Mouse (Mus musculus) pancreas, adult 10 weeks (tissue): ENCODE results near the gene Arf4. TPM values are rescaled to one million over a fixed set of nuclear protein-coding genes. Genes with fewer than 3 reads are reported as not detected.

Experiments used
- polyA plus RNA-seq: library from polyadenylated mRNA; stranded (reverse); fragments of 350-450 nt; fragmentation: Illumina TruSeq; extraction: RNeasy Lipid Tissue Mini Kit (QIAGEN cat#74804); gene quantifications from one replicate; pipeline ENCODE4 v1.2.3, GENCODE M21; 2015; ENCODE audit warnings: low read depth, low replicate concordance; ENCODE audit not compliant: insufficient read depth

The Arf4 gene
- polyA plus RNA-seq: 57.7 TPM

DNA sequence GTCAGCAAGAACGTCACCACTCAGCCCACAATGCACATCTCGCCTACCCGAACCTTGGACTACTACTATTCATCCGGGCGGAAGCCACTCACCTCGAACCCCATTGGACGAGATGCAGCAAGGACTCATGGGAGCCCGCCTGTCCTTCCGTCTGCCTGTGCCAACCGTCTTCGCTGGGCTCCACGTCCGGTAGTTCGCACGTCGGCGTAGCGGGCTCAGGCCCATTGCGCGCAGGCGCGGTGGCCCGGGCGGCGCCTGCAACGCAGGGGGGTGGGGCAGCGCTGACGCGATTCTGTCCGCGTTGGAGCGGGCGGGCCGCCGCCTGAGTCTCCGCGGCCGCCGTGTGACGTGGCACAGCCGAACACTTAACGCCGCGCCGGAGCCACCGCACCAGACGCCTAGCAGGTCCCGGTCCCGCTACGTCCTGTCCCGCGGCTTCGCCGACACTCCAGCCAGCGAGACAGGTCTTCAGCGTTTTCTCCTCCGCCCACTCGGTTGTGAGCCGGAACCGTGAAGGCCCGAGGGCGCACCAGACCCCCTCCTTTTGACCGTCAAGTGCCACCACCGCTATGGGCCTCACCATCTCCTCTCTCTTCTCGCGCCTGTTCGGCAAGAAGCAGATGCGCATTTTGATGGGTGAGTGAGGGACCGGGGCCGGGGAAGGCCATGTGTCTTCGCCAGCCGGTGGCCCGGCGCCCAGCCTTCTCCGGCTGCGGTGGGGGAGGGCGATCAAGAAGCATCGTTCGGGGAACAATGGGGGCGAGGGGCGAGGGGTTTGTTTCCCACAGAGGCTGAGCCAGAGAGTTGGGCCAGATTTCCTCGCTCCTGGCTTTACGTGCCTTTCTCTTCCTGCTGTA is at the start of gene Arf4:
Gene Arf4 (plus strand): TSS at position 224 of the 857 bp plus-strand sequence.

DNA sequence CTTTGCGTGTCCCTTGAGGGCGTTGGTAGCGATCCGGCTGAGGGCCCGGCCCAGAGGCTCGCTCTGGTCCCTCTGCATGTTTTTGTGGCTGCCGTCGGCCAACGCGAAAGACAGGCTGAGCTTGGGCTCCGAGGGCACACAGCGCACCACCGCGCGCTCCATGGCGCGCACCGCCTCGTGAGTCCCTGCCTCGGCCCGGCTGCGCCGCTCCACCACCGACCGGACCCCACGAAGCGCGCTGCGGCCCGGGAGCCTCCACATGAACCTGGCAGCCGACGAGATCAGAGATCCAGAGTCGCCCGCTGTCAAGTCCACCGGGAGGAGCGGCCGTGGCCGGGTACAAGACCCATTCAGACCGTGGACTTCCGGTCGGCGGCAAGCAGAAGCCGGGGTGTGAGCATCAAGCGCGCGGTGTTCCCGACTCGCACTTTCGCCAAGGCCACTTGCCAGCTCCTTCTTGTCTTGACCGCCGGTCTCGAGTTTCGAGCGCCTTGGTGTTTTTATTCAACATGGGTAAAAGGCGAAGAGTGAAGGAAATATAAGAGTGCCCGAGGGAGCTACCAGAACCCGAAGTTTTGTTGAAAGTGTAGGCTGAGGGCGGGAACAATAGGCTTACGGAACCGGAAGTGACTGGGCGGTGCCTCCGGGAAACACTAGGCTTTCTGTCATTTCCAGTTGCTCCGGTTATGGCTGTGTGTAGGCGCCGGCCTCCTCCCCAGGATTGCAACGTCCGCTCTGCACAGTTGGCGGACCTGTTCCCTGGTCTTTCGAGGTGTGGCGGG is 31.6 kb downstream of the Arf4 start, which contains the start of gene Pde12:
Gene Pde12 (minus strand): TSS at position 592 of the 782 bp plus-strand sequence.

DNA sequence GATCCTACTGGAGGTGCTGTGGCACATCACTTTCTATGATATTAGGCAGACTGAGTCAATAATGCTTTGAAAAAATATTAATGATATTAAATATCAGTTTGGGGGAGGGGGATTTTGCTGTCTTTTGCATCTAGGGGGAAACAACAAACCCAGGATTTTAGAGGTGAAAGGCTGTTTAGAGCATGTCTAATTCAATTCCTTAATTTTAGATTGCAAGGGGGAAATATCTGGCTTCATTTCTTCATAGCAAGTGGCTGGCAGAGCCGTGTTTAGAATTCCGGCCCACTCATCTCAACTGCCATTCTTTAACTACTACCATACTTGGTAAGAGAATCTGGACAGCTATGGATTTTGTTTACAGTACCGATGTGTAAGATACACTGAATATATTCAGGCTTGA is 55.1 kb downstream of the Arf4 start, which contains the start of gene Dnah12:
Gene Dnah12 (plus strand): TSS at position 301 of the 400 bp plus-strand sequence.

Other genes with a start within 250 kb of the Arf4 start
- 14.1 TPM for gene Slmap, start 103.1 kb upstream of the Arf4 start, polyA plus RNA-seq
- gene Dennd6a, start 64.2 kb upstream of the Arf4 start, polyA plus RNA-seq: 2.9 TPM
- 0.79 TPM for gene Pde12, start 31.8 kb downstream of the Arf4 start, polyA plus RNA-seq
- not detected for gene Dnah12, start 55.2 kb downstream of the Arf4 start, polyA plus RNA-seq